Mouse (Mus musculus) frontal cortex, adult 2 months (tissue): ENCODE data around the gene Brwd1. TPM values are rescaled to one million over a fixed set of nuclear protein-coding genes. Genes with fewer than 3 reads are reported as not detected.
"Not testable (repeated sequence)": the region's sequence is repeated elsewhere in the genome, so short reads cannot be mapped to it uniquely, and the experiment has no call there.

Source experiments
- DNase-seq, 2 experiments: peaks; one replicate each; pipeline ENCODE4 v3.0.0; 2022; ENCODE audit warnings: low spot score in 1 of 2; ENCODE audit errors: extremely low spot score in 1 of 2
- polyA plus RNA-seq: library from polyadenylated mRNA; depleted of rRNA; stranded (reverse); fragments of >200 nt; gene quantifications from 2 replicates; pipeline ENCODE4 v1.2.3, GENCODE M21; 2012

Gene Brwd1
- polyA plus RNA-seq, 1 experiment: 79.8 TPM

DNA sequence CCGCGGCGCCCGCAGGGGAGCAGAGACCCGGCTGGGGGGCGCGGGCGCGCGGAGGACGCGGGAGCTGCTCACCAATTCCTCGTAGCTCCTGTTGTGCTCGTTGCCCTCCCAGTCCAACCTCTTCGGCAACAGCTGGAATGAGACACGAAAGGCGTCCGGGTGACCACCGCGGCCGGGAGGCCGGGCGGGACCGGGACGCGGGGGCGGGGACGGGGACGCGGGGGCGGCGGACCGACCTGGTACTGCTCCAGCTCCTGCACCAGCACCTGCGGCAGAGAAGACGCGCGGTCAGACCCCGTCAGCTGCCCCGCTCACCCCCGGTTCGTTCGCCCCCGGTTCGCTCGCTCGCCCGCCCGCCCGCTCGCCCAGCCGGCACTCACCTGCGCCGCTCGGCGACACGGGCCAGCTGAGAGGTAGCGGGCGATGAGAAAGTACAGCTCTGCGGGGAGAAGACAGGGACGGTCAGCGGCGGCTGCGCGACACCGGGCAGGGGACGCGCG is 534 bp downstream of the Brwd1 start:
- peak in 1 of 2 experiments; percentile 36 for DNase-seq

- peak; percentile 77 to 96 for DNase-seq
These were observed 995 bp downstream of the Brwd1 start for GRCm38 (mm10) chr16:96081331-96081730.

GRCm38 (mm10) chr16:96080524-96080923 is 1.8 kb downstream of the Brwd1 start:
- DNase-seq: no peak

DNA sequence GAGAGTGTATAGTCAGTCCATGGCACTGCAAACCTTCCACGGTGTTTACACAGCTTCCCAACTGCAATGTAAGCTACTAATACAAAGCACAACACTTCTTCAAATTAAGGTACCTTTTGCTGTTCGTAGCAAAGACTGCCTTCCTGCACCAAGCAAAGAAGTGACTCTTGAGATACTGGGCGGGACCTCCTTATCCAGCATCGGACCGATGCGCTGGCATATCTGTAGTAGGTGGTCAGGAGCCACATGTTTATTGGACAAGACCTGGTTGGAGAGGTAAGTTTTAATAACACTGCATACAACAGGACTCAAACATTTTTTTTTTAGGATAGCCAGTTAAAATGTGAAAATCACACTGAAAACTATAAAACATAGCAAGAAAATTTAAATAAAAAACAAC is 14.0 kb downstream of the Brwd1 start:
- no peak for DNase-seq

DNA sequence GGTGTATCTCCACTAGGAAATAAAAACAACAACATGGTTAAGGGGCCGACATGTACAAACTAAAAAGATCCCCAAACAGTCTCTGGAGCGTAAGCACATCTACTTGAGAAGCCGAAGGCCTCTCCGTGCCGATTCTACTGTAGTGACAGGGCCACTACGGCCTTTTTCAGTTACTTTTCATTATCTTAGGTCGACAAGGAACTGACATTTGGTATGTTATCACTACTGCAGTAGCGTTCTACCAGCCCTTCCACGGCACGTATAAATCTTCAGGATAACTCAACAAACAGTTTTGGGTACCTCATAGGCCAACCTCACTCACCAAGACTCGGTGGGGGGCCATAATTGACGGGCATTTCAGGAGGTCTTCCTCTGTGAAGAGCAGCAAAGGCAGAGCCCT is 16.2 kb downstream of the Brwd1 start:
- no peak for DNase-seq

DNA sequence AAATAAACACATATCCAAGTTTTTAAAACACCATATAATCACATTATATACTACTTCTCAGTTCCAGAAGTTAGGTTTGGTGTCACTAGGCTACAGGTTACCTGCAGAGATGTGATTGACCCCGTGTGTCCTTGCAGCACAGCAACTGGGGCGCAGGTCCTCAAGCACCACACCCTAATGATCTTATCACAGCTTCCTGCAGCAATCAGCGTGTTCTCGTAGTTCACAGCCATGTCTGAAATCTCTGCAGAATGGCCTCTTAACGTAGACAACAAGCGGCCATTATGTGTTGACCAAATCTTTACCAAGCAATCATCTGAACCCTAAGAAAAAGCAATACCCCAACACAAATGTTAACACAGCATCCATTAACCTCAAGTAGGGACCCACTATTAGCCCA is 17.7 kb downstream of the Brwd1 start:
- DNase-seq: no peak

- DNase-seq: peak in 1 of 2 experiments; percentile 28
These were observed 38.2 kb downstream of the Brwd1 start for GRCm38 (mm10) chr16:96044096-96044495.

- no peak for DNase-seq
These were observed 41.6 kb downstream of the Brwd1 start for GRCm38 (mm10) chr16:96040691-96041090.

DNA sequence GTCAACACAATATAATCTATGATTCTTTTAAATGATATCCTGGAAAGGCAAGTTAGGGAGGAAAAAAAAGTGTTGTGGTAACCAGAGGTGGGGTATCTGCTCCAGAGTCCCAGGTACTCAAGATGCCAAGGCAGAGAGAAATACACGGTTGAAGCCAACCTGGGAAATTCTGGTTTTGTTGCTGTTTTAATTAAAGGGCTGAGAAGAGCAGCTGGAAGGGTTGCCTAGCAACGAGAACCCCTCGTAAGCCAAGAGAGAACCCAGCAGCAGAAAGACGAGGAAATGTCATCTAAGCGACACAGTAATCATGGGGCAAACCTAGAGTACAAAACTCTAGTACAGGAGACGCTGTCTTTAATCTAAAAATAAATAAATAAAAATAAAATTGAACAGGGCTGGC is 42.8 kb downstream of the Brwd1 start:
- peak in 1 of 2 experiments; percentile 43 for DNase-seq

- DNase-seq: peak in 1 of 2 experiments; percentile 13
These were observed 47.9 kb downstream of the Brwd1 start for GRCm38 (mm10) chr16:96034473-96034872.

DNA sequence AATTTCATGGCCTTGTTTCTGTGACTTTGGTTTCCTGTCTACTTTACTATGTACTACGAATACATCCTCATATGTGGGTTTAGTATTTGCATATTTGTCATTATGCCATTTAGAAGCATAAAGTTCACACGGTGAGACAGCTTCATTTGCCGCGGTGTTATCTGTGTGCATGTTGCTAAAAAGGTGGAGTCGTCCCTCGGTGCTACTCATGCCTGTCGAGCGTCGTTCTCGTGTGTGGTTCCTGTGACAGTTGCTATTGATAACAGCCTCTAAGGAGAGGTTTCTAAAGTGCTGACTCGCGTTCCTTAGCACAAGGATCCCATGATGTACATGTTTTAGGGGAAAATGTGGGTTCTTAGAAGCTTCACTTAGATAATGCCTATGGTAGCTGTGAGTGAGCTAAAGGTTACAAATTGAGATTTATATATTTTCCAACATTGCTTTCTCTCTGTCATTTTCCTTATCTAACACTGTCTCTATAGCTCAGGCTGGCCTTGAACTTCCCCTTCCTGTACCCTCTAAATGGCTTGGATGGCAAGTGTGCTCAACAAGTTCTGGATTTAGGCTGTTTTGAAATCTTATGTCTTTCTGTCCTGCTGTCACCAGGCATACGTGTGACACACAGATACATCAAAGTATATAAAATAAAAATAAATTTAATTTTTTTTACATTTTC is 49.8 kb downstream of the Brwd1 start:
- no peak for DNase-seq

DNA sequence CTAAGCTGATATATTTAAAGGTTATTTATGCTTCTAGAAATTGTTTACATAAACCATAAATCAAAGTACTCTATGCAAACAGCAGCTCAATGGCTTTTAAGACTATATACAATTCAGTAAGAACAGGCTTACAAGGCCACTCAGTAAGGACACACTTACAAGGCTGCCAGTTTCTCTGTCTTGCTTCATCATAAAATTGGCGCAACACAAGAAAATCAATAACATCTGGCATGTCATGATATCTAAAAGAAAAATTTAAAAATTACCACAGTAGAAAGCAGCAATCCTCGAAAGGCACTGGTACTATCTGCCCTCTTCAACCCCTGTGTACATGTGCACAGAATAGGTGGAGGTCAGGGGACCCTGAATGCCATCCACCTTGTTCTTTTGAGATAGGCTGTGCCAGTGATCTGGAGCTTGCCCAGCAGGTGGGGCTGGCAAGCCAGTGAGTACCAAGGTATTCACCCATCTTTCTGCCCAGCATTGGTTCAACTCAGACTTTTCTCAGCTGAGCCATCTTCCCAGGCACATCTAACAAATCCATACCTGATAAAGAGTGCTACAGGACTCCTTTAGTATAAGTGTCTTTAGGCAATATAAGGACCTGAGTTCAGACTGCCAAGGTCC is 51.7 kb downstream of the Brwd1 start:
- DNase-seq: no peak

- no peak for DNase-seq
These were observed 56.1 kb downstream of the Brwd1 start for GRCm38 (mm10) chr16:96026256-96026655.

DNA sequence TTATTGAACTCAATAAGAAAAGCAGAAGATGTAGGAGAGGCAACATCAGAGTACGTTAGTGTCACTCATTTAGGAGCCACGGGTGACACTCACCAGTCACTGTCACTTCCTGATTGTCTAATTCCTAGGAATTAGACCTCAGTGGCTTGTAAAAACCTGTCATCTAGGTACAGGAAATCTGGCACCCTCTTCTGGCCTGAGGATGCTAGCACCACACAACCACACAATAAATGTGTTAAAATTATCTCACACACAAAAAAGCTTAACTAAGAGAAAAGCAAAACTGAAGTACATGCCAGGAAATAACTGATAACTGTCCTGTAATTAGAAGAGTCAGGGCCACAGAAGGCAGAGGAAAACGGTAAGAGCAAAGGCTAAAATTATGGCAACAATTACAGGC is 57.1 kb downstream of the Brwd1 start:
- DNase-seq: no peak

GRCm38 (mm10) chr16:96021045-96021444 is 61.3 kb downstream of the Brwd1 start:
- DNase-seq: no peak

DNA sequence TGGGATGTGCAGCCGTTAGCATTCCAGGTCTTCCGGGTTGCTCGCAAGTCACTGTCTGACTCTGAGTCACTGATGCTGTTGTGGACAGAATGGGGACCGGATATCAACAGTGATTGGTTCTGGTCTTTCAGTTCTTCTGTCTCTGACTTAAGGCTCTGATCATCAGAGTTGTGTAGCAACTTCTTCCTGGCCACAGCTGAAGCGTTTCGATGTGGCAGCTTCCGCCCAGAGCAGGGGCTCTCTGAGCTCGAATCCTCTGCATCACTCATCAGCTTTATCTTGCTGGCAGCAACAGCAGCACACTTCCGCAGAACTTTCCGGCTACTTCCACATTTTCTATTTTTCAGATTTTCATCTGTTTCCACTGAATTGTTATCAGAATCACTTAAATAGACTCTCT is 73.2 kb downstream of the Brwd1 start:
- DNase-seq: not testable (repeated sequence)

DNA sequence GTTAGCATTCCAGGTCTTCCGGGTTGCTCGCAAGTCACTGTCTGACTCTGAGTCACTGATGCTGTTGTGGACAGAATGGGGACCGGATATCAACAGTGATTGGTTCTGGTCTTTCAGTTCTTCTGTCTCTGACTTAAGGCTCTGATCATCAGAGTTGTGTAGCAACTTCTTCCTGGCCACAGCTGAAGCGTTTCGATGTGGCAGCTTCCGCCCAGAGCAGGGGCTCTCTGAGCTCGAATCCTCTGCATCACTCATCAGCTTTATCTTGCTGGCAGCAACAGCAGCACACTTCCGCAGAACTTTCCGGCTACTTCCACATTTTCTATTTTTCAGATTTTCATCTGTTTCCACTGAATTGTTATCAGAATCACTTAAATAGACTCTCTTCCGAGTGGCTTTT is 78.0 kb downstream of the Brwd1 start:
- not testable (repeated sequence) for DNase-seq

DNA sequence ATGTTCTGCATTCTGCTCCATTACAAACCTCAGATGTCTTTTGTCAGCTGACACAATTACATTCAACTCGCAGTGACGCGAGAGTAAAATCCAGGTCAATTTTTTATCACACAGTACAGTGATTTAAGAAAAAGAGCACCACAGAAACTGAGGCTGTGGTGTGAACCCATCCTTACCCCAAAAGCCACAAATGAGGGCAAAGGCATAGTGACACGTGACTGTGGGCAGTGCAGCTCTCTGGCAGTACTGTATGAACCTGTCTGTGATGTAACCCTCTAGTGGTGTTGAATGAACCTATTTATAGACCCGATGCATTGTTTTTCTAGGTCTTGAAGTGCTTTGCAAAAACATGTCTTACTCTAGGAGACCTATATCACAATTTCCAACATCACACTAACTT is 83.0 kb downstream of the Brwd1 start:
- DNase-seq: no peak

- no peak for DNase-seq
These were observed 86.2 kb downstream of the Brwd1 start for GRCm38 (mm10) chr16:95996156-95996555.

GRCm38 (mm10) chr16:95994576-95994975 is 87.8 kb downstream of the Brwd1 start:
- DNase-seq: peak in 1 of 2 experiments; percentile 19

GRCm38 (mm10) chr16:95992596-95992995 is 89.7 kb downstream of the Brwd1 start:
- no peak for DNase-seq
